ENCODE assay signal across 15 mouse cellular contexts in genomic region chr16:85099044-85099443, GRCm38 (mm10).
"Had no signal": no experiment of that assay in that cellular context is flagged by ENCODE, and none has a peak within 500 bp of the region (broad histone marks: within the 10 kb centered on the region; RNA-seq: fewer than 3 reads in every experiment).

No protein-coding gene starts in this region.

- DNase-seq: kidney, adult 9 months; kidney, postnatal 4 days; liver; liver, embryonic 13.5 days; liver, postnatal 0 days; thymus, adult 18-20 months; thymus, postnatal 14 days had no signal

- H3K9ac ChIP-seq: limb, embryonic 12.5 days; liver, embryonic 13.5 days; liver, postnatal 0 days; lung, embryonic 15.5 days; midbrain, embryonic 13.5 days; neural tube, embryonic 15.5 days had no signal

- H3K4me3 ChIP-seq: layer of hippocampus, adult 2 months; limb, embryonic 12.5 days; liver, embryonic 13.5 days; lung, embryonic 15.5 days; midbrain, embryonic 13.5 days; myocyte; neural tube, embryonic 15.5 days had no signal

- ATAC-seq: liver, postnatal 0 days; midbrain, embryonic 13.5 days had no signal

- H3K27me3 ChIP-seq: limb, embryonic 12.5 days; liver, embryonic 13.5 days; lung, embryonic 15.5 days; midbrain, embryonic 13.5 days; neural tube, embryonic 15.5 days had no signal

- H3K36me3 ChIP-seq: liver, embryonic 13.5 days had no signal

- H3K9me3 ChIP-seq: limb, embryonic 12.5 days; liver, embryonic 13.5 days; lung, embryonic 15.5 days; midbrain, embryonic 13.5 days; neural tube, embryonic 15.5 days had no signal

- H3K4me2 ChIP-seq: limb, embryonic 12.5 days; liver, embryonic 13.5 days; lung, embryonic 15.5 days; midbrain, embryonic 13.5 days; neural tube, embryonic 15.5 days had no signal

- H3K27ac ChIP-seq: kidney, postnatal 0 days; layer of hippocampus, adult 2 months; limb, embryonic 12.5 days; liver, embryonic 13.5 days; lung, embryonic 15.5 days; macrophage; midbrain, embryonic 13.5 days; neural tube, embryonic 15.5 days had no signal

- H3K4me1 ChIP-seq: liver, embryonic 13.5 days had no signal
